Mouse (Mus musculus): ENCODE measurements around the gene Gm45713. TPM values are rescaled to one million over a fixed set of nuclear protein-coding genes. Genes with fewer than 3 reads are reported as not detected.

The Gm45713 gene
- polyA plus RNA-seq, 1 experiment: 0.95 TPM

- H3K27me3 ChIP-seq (ENCODE audit: control insufficient read depth, insufficient read depth, insufficient read length): no peaks in the 10 kb centered on the region
Measured at GRCm38 (mm10) chr7:45157459-45157858, 21.4 kb upstream of the Gm45713 start.

DNA sequence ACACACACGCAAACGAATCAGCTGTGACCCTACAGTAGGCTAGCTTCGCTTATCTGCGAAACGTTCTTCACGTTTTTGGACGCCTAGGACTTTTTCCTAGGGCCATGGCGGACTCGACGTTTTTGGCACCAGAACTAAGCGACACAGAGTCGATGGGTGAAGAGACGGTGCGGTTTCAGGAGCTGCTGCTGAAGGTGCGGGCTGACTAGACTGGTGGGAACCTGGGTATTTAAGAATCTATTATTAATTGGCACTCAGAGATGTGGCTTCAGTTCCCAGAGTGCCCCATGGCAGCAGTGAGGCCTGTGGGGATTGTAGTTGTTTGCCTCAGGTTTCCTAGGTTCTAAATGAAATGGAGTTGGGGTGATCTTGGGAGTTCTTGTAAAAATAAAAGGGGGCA lies 20.2 kb upstream of the Gm45713 start:
- H3K79me2 ChIP-seq (ENCODE audit: control insufficient read depth, insufficient read depth): peaks cover 6% of the 10 kb centered on the region
- no peaks in the 10 kb centered on the region for H3K36me3 ChIP-seq (ENCODE audit: control insufficient read depth, insufficient read depth)
- H3K79me3 ChIP-seq (ENCODE audit: low read depth): no peaks in the 10 kb centered on the region
- H3ac ChIP-seq (ENCODE audit: control insufficient read depth, insufficient read length, low read depth): no peak overlapping the region
- H3K4me3 ChIP-seq (ENCODE audit: insufficient read depth, poor library complexity, severe bottlenecking): no peak overlapping the region
- H3K27me3 ChIP-seq (ENCODE audit: control insufficient read depth, insufficient read depth, insufficient read length): no peaks in the 10 kb centered on the region
- TF ChIP-seq FOSL1 (IDR thresholded peaks at IDR 0.05; ENCODE audit: insufficient read depth, low read length, poor library complexity, severe bottlenecking) (no peak), CEBPB (IDR thresholded peaks at IDR 0.05; ENCODE audit: low read depth) (no peak), USF1 (IDR thresholded peaks at IDR 0.05; ENCODE audit: low read depth) (no peak), CTCF (IDR thresholded peaks at IDR 0.05; ENCODE audit: control insufficient read depth, insufficient read depth, insufficient read length) (no peak), MYOG (IDR thresholded peaks at IDR 0.05; ENCODE audit: control insufficient read depth, extremely low read depth, insufficient read length) (no peak), MAX (IDR thresholded peaks at IDR 0.05) (no peak), MYOD1 (IDR thresholded peaks at IDR 0.05; ENCODE audit: control insufficient read depth, insufficient read length, low read depth) (no peak)

More at GRCm38 (mm10) chr7:45157459-45157858, 21.4 kb upstream of the Gm45713 start:
- H3K79me3 ChIP-seq (ENCODE audit: low read depth): no peaks in the 10 kb centered on the region
- H3K4me3 ChIP-seq (ENCODE audit: insufficient read depth, poor library complexity, severe bottlenecking): no peak overlapping the region
- H3K36me3 ChIP-seq (ENCODE audit: control insufficient read depth, insufficient read depth): no peaks in the 10 kb centered on the region
- H3ac ChIP-seq (ENCODE audit: control insufficient read depth, insufficient read length, low read depth): no peak overlapping the region
- TF ChIP-seq CTCF (IDR thresholded peaks at IDR 0.05; ENCODE audit: control insufficient read depth, insufficient read depth, insufficient read length) (no peak), MYOG (IDR thresholded peaks at IDR 0.05; ENCODE audit: control insufficient read depth, extremely low read depth, insufficient read length) (no peak), USF1 (IDR thresholded peaks at IDR 0.05; ENCODE audit: low read depth) (no peak), CEBPB (IDR thresholded peaks at IDR 0.05; ENCODE audit: low read depth) (no peak), MAX (IDR thresholded peaks at IDR 0.05) (no peak), FOSL1 (IDR thresholded peaks at IDR 0.05; ENCODE audit: insufficient read depth, low read length, poor library complexity, severe bottlenecking) (no peak), MYOD1 (IDR thresholded peaks at IDR 0.05; ENCODE audit: control insufficient read depth, insufficient read length, low read depth) (no peak)
- peaks cover 6% of the 10 kb centered on the region for H3K79me2 ChIP-seq (ENCODE audit: control insufficient read depth, insufficient read depth)

DNA sequence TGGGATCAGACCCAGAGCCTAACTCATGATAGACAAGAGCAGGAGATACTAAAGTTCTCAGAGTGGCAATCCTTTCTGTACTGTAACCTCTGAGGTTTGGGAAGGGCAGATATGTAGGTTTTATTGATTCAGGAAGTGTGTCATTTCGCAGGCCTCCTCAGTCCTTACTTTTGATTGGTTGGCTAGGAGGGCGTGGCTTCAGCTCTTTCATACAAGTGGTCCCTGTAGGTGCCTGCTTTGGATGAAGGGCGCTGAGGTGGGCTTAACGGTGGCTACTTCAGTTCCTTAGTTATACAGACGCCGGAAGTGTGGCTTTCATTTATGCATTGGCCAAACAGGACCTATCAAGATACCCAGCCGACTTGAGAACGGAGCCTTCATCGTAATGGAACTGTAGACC lies 19.6 kb upstream of the Gm45713 start:
- Histone ChIP-seq H3K79me3 (ENCODE audit: low read depth) (no peaks in the 10 kb centered on the region), H3K36me3 (ENCODE audit: control insufficient read depth, insufficient read depth) (no peaks in the 10 kb centered on the region), H3K79me2 (ENCODE audit: control insufficient read depth, insufficient read depth) (peaks cover 6% of the 10 kb centered on the region), H3K4me3 (ENCODE audit: insufficient read depth, poor library complexity, severe bottlenecking) (no peak overlapping the region), H3K27me3 (ENCODE audit: control insufficient read depth, insufficient read depth, insufficient read length) (no peaks in the 10 kb centered on the region), H3ac (ENCODE audit: control insufficient read depth, insufficient read length, low read depth) (no peak overlapping the region)
- TF ChIP-seq USF1 (IDR thresholded peaks at IDR 0.05; ENCODE audit: low read depth) (no peak), CEBPB (IDR thresholded peaks at IDR 0.05; ENCODE audit: low read depth) (no peak), CTCF (IDR thresholded peaks at IDR 0.05; ENCODE audit: control insufficient read depth, insufficient read depth, insufficient read length) (no peak), FOSL1 (IDR thresholded peaks at IDR 0.05; ENCODE audit: insufficient read depth, low read length, poor library complexity, severe bottlenecking) (no peak), MYOD1 (IDR thresholded peaks at IDR 0.05; ENCODE audit: control insufficient read depth, insufficient read length, low read depth) (no peak), MAX (IDR thresholded peaks at IDR 0.05) (no peak), MYOG (IDR thresholded peaks at IDR 0.05; ENCODE audit: control insufficient read depth, extremely low read depth, insufficient read length) (no peak)

DNA sequence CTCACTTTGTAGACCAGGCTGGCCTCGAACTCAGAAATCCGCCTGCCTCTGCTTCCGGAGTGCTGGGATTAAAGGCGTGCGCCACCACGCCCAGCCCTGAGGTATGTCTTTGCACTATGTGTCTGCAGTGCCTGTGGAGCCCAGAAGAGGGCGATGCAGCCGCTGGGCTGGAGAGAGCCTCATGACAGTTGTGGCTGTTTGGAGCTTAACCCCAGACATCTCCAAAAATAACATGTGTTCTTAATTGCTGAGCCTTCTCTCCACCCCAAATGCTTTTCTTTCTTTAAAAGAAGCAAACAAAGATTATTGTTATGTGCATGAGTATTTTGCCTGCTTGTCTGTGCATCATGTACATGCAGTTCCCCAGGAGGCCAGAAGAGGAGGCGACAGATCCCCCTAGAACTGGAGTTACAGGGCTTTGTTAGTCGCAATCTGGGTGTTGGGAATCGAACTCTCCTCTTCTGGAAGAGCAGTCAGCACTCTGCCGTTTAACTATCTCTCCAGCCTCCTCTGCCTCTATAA lies 19.0 kb upstream of the Gm45713 start:
- Histone ChIP-seq H3K4me3 (ENCODE audit: insufficient read depth, poor library complexity, severe bottlenecking) (no peak overlapping the region), H3K36me3 (ENCODE audit: control insufficient read depth, insufficient read depth) (no peaks in the 10 kb centered on the region), H3K79me2 (ENCODE audit: control insufficient read depth, insufficient read depth) (peaks cover 6% of the 10 kb centered on the region), H3K27me3 (ENCODE audit: control insufficient read depth, insufficient read depth, insufficient read length) (no peaks in the 10 kb centered on the region), H3ac (ENCODE audit: control insufficient read depth, insufficient read length, low read depth) (no peak overlapping the region), H3K79me3 (ENCODE audit: low read depth) (no peaks in the 10 kb centered on the region)
- TF ChIP-seq FOSL1 (IDR thresholded peaks at IDR 0.05; ENCODE audit: insufficient read depth, low read length, poor library complexity, severe bottlenecking): no peak
- TF ChIP-seq CTCF (IDR thresholded peaks at IDR 0.05; ENCODE audit: control insufficient read depth, insufficient read depth, insufficient read length): peak; percentile 28

DNA sequence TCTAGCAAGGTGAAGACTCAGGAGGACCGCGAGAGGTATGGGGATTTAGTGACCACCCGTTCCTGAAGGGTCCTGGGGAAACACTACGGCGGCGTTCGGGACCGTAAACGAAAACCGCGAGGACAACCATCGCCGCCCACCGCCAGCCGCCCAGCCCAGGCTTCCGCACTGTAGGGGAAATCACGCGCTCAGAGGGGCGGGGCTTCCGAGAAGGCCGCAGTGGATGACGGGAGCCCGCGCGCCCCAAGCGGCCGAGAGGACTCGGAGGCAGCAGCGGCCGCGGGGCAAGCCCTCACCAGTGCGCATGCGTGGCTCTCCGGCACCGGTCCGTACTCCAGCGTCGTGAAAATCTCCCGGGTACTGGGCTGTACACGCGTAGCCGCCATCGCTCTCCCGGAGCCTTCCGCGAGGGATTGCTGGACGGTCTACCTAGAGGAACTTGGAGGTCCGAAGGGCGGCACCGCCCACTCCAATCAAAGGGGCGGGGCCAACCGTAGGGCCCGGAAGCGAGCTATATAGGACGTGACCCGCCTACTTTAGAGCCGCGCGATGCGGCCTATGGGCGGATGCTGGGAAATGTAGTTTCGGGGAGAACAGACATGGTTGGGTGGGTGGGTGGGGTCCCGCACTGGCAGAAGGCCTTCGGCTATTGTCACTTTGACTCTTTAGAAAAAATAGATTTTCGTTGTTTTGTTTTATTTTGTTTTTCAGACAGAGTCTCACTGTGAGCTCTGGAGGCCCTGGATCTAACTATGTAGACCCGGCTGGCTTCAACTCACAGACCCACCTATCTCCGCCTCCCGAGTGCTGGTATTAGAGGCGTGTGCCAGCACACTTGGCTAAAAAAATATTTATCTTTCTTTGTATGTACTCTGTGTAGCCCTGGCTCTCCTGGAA lies 18.3 kb upstream of the Gm45713 start, which contains the start of the genes Pih1d1 and Aldh16a1:
Pih1d1 (plus strand) TSS at position 208 of the 897 bp plus-strand sequence.
Aldh16a1 (minus strand) TSS at position 489 of the 897 bp plus-strand sequence.
- peak within 1 kb of the TSS; percentile 55 for H3K4me3 ChIP-seq (ENCODE audit: insufficient read depth, poor library complexity, severe bottlenecking)
- TF ChIP-seq CTCF (IDR thresholded peaks at IDR 0.05; ENCODE audit: control insufficient read depth, insufficient read depth, insufficient read length): peak; percentile 50
- TF ChIP-seq CEBPB (IDR thresholded peaks at IDR 0.05; ENCODE audit: low read depth): no peak
- H3K36me3 ChIP-seq (ENCODE audit: control insufficient read depth, insufficient read depth): no peaks in the 10 kb centered on the region
- peak within 1 kb of the TSS; percentile 85 for H3ac ChIP-seq (ENCODE audit: control insufficient read depth, insufficient read length, low read depth)
- H3K79me3 ChIP-seq (ENCODE audit: low read depth): no peaks in the 10 kb centered on the region
- peaks cover 6% of the 10 kb centered on the region for H3K79me2 ChIP-seq (ENCODE audit: control insufficient read depth, insufficient read depth)
- H3K27me3 ChIP-seq (ENCODE audit: control insufficient read depth, insufficient read depth, insufficient read length): no peaks in the 10 kb centered on the region
